Mouse (Mus musculus) E14TG2a.4 (cell line): Measurements from ENCODE around the gene Olfr902.

Experiments
- CTCF ChIP-seq: conservative IDR thresholded peaks from 2 replicates; pipeline ENCODE4 v1.5.1; 2014; ENCODE audit warnings: low read length
- NANOG ChIP-seq: IDR thresholded peaks from 2 replicates; pipeline ENCODE4 v1.6.1; 2014; ENCODE audit warnings: borderline replicate concordance, low read length, mixed read lengths
- POU5F1 ChIP-seq: IDR thresholded peaks from 2 replicates; pipeline ENCODE4 v1.6.1; 2014; ENCODE audit warnings: low read length, borderline replicate concordance

DNA sequence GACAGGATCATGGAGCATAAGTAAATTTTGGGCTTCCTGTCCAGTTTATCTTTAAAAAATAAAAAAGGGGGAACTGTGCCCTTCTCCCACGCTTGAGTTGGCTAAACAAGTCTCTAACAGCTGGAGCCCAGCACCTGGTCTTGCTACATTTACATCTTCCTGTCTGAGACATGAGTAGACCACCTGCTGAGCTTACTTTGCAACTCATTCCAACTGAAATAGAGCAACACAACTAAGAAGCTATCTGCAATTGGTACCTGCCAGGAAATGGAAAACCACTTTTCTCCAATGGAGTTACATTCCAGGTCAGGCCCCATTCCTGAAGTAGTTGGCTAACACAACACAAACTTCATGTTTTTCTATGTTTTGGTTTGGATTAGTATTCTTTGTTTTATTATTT, 20.4 kb upstream of the Olfr902 start:
- no peak for TF ChIP-seq CTCF
- no peak for TF ChIP-seq POU5F1
- no peak for TF ChIP-seq NANOG
